Mouse (Mus musculus) ES-Bruce4 (cell line): Measurements from ENCODE around the gene Slc9a9.

Source experiments
- CTCF ChIP-seq: IDR thresholded peaks from one replicate; pipeline ENCODE4 v1.8.1; 2011; ENCODE audit warnings: low read depth, low read length
- POLR2A ChIP-seq: IDR thresholded peaks from one replicate; pipeline ENCODE4 v1.8.1; 2011; ENCODE audit warnings: low read length; ENCODE audit not compliant: insufficient read depth

DNA sequence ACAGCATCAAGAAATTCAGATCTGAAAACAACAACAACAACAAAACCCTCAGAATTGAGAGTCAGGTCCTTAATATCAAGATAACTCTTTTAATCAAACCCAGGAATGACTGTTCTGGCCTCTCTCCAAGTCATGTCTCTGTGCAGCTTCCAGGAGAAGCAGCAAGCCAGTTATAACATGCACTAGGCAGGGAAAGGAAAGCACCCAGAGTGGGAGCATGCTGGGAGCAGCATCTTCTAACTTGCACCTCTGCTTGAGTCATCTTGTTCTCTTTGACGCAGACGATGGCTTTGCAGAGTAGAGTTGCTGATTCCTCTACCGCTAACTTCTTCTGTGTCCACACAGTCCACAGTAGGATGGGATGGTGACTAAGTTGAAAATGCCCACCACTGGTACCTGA is 426.8 kb downstream of the Slc9a9 start:
- TF ChIP-seq CTCF (no peak), POLR2A (no peak)
